Mouse (Mus musculus) embryonic stem cell, embryonic (primary cell): ENCODE measurements around the gene Ciz1.

Experiments used
- CTCF ChIA-PET, 4 experiments: fragments of 300-600 bp in 2 of 4; fragments of 350-600 bp in 2 of 4; sonication (Branson Sonifier 250); formaldehyde crosslinking; loops; one replicate each; lab custom pipeline; 2022; ENCODE audit warnings: inconsistent platforms in 2 of 4; lab: Charles Lee
- POLR2A ChIA-PET, 4 experiments: fragments of 300-600 bp in 2 of 4; fragments of 350-600 bp in 2 of 4; sonication (Branson Sonifier 250); formaldehyde crosslinking; loops; one replicate each; lab custom pipeline; 2022; ENCODE audit warnings: antibody characterized with exemption in 4 of 4, inconsistent platforms in 1 of 4; lab: Charles Lee

The Ciz1 gene

GRCm38 (mm10) chr2:32426141-32426540 lies 74.0 kb downstream of the Ciz1 start:
- POLR2A ChIA-PET = interaction anchor here in 1 of 4 experiments (1.4 kb wide), 1 partner anchor 27 kb away, joined by 3 read pairs; no protein-coding TSS in a partner anchor
- CTCF ChIA-PET = interaction anchor here in 1 of 4 experiments (0.6 kb wide), 1 partner anchor 19 kb away, joined by 3 read pairs; no protein-coding TSS in a partner anchor

- POLR2A ChIA-PET = no interaction called here
Measured at GRCm38 (mm10) chr2:32427720-32428119, 75.6 kb downstream of the Ciz1 start.

GRCm38 (mm10) chr2:32428262-32428722 lies 76.2 kb downstream of the Ciz1 start:
- ChIA-PET CTCF (interaction anchor here in 3 of 4 experiments (0.8 to 2.0 kb wide), 5 partner anchors 9 to 24 kb away, joined by 3 to 10 read pairs (median 5); no protein-coding TSS in a partner anchor), POLR2A (interaction anchor here in 2 of 4 experiments (0.7 to 1.7 kb wide), 8 partner anchors 9 to 112 kb away, joined by 3 to 4 read pairs (median 3); no protein-coding TSS in a partner anchor)

More at GRCm38 (mm10) chr2:32427720-32428119, 75.6 kb downstream of the Ciz1 start:
- CTCF ChIA-PET = interaction anchor here in 1 of 4 experiments (0.8 kb wide), 1 partner anchor 23 kb away, joined by 3 read pairs; no protein-coding TSS in a partner anchor

GRCm38 (mm10) chr2:32429215-32429891 lies 77.2 kb downstream of the Ciz1 start:
- ChIA-PET POLR2A (interaction anchor here in 3 of 4 experiments (0.7 to 1.7 kb wide), 9 partner anchors 10 to 113 kb away, joined by 3 to 4 read pairs (median 3); no protein-coding TSS in a partner anchor), CTCF (interaction anchor here in 3 of 4 experiments (0.6 to 2.0 kb wide), 8 partner anchors 8 to 1959 kb away, joined by 3 to 10 read pairs (median 4); no protein-coding TSS in a partner anchor)
